Mouse (Mus musculus): ENCODE results near the gene Farp1.

Gene Farp1

GRCm38 (mm10) chr14:121229036-121229773 is 194.2 kb downstream of the Farp1 start:
- no peak for DNase-seq

GRCm38 (mm10) chr14:121231232-121231631 is 196.2 kb downstream of the Farp1 start:
- no peak for DNase-seq

- no peak for DNase-seq
Measured at GRCm38 (mm10) chr14:121234741-121235307, 199.8 kb downstream of the Farp1 start.

GRCm38 (mm10) chr14:121236736-121237135 is 201.7 kb downstream of the Farp1 start:
- no peak for DNase-seq

- no peak for DNase-seq
Measured at GRCm38 (mm10) chr14:121238727-121239126, 203.7 kb downstream of the Farp1 start.

- no peak for DNase-seq
Measured at GRCm38 (mm10) chr14:121239386-121239785, 204.4 kb downstream of the Farp1 start.

- no peak for DNase-seq
Measured at GRCm38 (mm10) chr14:121244104-121244503, 209.1 kb downstream of the Farp1 start.

GRCm38 (mm10) chr14:121246048-121246731 is 211.2 kb downstream of the Farp1 start:
- DNase-seq, result no peak

- no peak for DNase-seq
Measured at GRCm38 (mm10) chr14:121247287-121247686, 212.3 kb downstream of the Farp1 start.

- DNase-seq, result no peak
Measured at GRCm38 (mm10) chr14:121248346-121248745, 213.3 kb downstream of the Farp1 start.

GRCm38 (mm10) chr14:121251099-121251498 is 216.1 kb downstream of the Farp1 start:
- no peak for DNase-seq

- no peak for DNase-seq
Measured at GRCm38 (mm10) chr14:121251708-121252107, 216.7 kb downstream of the Farp1 start.

- no peak for DNase-seq
Measured at GRCm38 (mm10) chr14:121252542-121252941, 217.5 kb downstream of the Farp1 start.

GRCm38 (mm10) chr14:121254869-121255268 is 219.9 kb downstream of the Farp1 start:
- no peak for DNase-seq

- no peak for DNase-seq
Measured at GRCm38 (mm10) chr14:121255469-121255868, 220.5 kb downstream of the Farp1 start.

GRCm38 (mm10) chr14:121256896-121257295 is 221.9 kb downstream of the Farp1 start:
- DNase-seq, result no peak

- no peak for DNase-seq
Measured at GRCm38 (mm10) chr14:121259332-121259731, 224.3 kb downstream of the Farp1 start.

GRCm38 (mm10) chr14:121259789-121260188 is 224.8 kb downstream of the Farp1 start:
- DNase-seq, result peak; percentile 55

- no peak for DNase-seq
Measured at GRCm38 (mm10) chr14:121261229-121261879, 226.4 kb downstream of the Farp1 start.

- no peak for DNase-seq
Measured at GRCm38 (mm10) chr14:121262606-121263005, 227.6 kb downstream of the Farp1 start.

GRCm38 (mm10) chr14:121263912-121264311 is 228.9 kb downstream of the Farp1 start:
- no peak for DNase-seq

GRCm38 (mm10) chr14:121264453-121264852 is 229.5 kb downstream of the Farp1 start:
- DNase-seq, result no peak

GRCm38 (mm10) chr14:121267801-121268200 is 232.8 kb downstream of the Farp1 start:
- DNase-seq, result no peak

Measured in right cerebral cortex, adult 18-20 months (tissue).